Mouse (Mus musculus): ENCODE measurements around the gene I0C0044D17Rik. TPM values are rescaled to one million over a fixed set of nuclear protein-coding genes. Genes with fewer than 3 reads are reported as not detected.

Gene I0C0044D17Rik
- polyA plus RNA-seq, 1 experiment: not detected

GRCm38 (mm10) chr4:98806306-98806705 is 17.3 kb downstream of the I0C0044D17Rik start:
- H3K9me3 ChIP-seq (ENCODE audit: control insufficient read depth, low read length): no peaks in the 10 kb centered on the region
- TF ChIP-seq GATA1 (IDR thresholded peaks at IDR 0.05; ENCODE audit: low read length) (no peak), TAL1 (IDR thresholded peaks at IDR 0.05; ENCODE audit: low read length) (no peak)
- H3K36me3 ChIP-seq (ENCODE audit: control insufficient read depth): no peaks in the 10 kb centered on the region
- H3K4me3 ChIP-seq (replicated peaks): no peak overlapping the region
- H3K27me3 ChIP-seq (ENCODE audit: control insufficient read depth): no peaks in the 10 kb centered on the region
- no peaks in the 10 kb centered on the region for H3K4me1 ChIP-seq (ENCODE audit: control insufficient read depth)

GRCm38 (mm10) chr4:98805291-98806048 is 18.2 kb downstream of the I0C0044D17Rik start:
- Histone ChIP-seq H3K9me3 (ENCODE audit: control insufficient read depth, low read length) (no peaks in the 10 kb centered on the region), H3K27me3 (ENCODE audit: control insufficient read depth) (no peaks in the 10 kb centered on the region), H3K4me3 (replicated peaks) (no peak overlapping the region), H3K4me1 (ENCODE audit: control insufficient read depth) (no peaks in the 10 kb centered on the region), H3K36me3 (ENCODE audit: control insufficient read depth) (no peaks in the 10 kb centered on the region)
- TF ChIP-seq TAL1 (IDR thresholded peaks at IDR 0.05; ENCODE audit: low read length) (no peak), GATA1 (IDR thresholded peaks at IDR 0.05; ENCODE audit: low read length) (no peak)

- no peaks in the 10 kb centered on the region for H3K4me1 ChIP-seq (ENCODE audit: control insufficient read depth)
- H3K27me3 ChIP-seq (ENCODE audit: control insufficient read depth): no peaks in the 10 kb centered on the region
- H3K4me3 ChIP-seq (replicated peaks): no peak overlapping the region
- H3K36me3 ChIP-seq (ENCODE audit: control insufficient read depth): no peaks in the 10 kb centered on the region
- TF ChIP-seq GATA1 (IDR thresholded peaks at IDR 0.05; ENCODE audit: low read length) (no peak), TAL1 (IDR thresholded peaks at IDR 0.05; ENCODE audit: low read length) (no peak)
- no peaks in the 10 kb centered on the region for H3K9me3 ChIP-seq (ENCODE audit: control insufficient read depth, low read length)
Measured at GRCm38 (mm10) chr4:98804476-98805134, 19.0 kb downstream of the I0C0044D17Rik start.

- no peaks in the 10 kb centered on the region for H3K9me3 ChIP-seq (ENCODE audit: control insufficient read depth, low read length)
- H3K4me3 ChIP-seq (replicated peaks): no peak overlapping the region
- H3K4me1 ChIP-seq (ENCODE audit: control insufficient read depth): no peaks in the 10 kb centered on the region
- no peak for TF ChIP-seq TAL1 (IDR thresholded peaks at IDR 0.05; ENCODE audit: low read length)
- no peak for TF ChIP-seq GATA1 (IDR thresholded peaks at IDR 0.05; ENCODE audit: low read length)
- no peaks in the 10 kb centered on the region for H3K27me3 ChIP-seq (ENCODE audit: control insufficient read depth)
- no peaks in the 10 kb centered on the region for H3K36me3 ChIP-seq (ENCODE audit: control insufficient read depth)
Measured at GRCm38 (mm10) chr4:98801775-98802174, 21.9 kb downstream of the I0C0044D17Rik start.

- no peak overlapping the region for H3K4me3 ChIP-seq (replicated peaks)
- H3K27me3 ChIP-seq (ENCODE audit: control insufficient read depth): no peaks in the 10 kb centered on the region
- no peaks in the 10 kb centered on the region for H3K4me1 ChIP-seq (ENCODE audit: control insufficient read depth)
- no peaks in the 10 kb centered on the region for H3K9me3 ChIP-seq (ENCODE audit: control insufficient read depth, low read length)
- H3K36me3 ChIP-seq (ENCODE audit: control insufficient read depth): no peaks in the 10 kb centered on the region
- no peak for TF ChIP-seq TAL1 (IDR thresholded peaks at IDR 0.05; ENCODE audit: low read length)
- no peak for TF ChIP-seq GATA1 (IDR thresholded peaks at IDR 0.05; ENCODE audit: low read length)
Measured at GRCm38 (mm10) chr4:98800824-98801223, 22.8 kb downstream of the I0C0044D17Rik start.

GRCm38 (mm10) chr4:98796591-98797341 is 26.9 kb downstream of the I0C0044D17Rik start:
- no peaks in the 10 kb centered on the region for H3K4me1 ChIP-seq (ENCODE audit: control insufficient read depth)
- no peaks in the 10 kb centered on the region for H3K9me3 ChIP-seq (ENCODE audit: control insufficient read depth, low read length)
- H3K36me3 ChIP-seq (ENCODE audit: control insufficient read depth): no peaks in the 10 kb centered on the region

GRCm38 (mm10) chr4:98795241-98795640 is 28.4 kb downstream of the I0C0044D17Rik start:
- TF ChIP-seq TAL1 (IDR thresholded peaks at IDR 0.05; ENCODE audit: low read length) (no peak), GATA1 (IDR thresholded peaks at IDR 0.05; ENCODE audit: low read length) (no peak)
- H3K4me3 ChIP-seq (replicated peaks): no peak overlapping the region
- H3K27me3 ChIP-seq (ENCODE audit: control insufficient read depth): no peaks in the 10 kb centered on the region
- H3K36me3 ChIP-seq (ENCODE audit: control insufficient read depth): no peaks in the 10 kb centered on the region
- H3K4me1 ChIP-seq (ENCODE audit: control insufficient read depth): no peaks in the 10 kb centered on the region
- no peaks in the 10 kb centered on the region for H3K9me3 ChIP-seq (ENCODE audit: control insufficient read depth, low read length)

More at GRCm38 (mm10) chr4:98796591-98797341, 26.9 kb downstream of the I0C0044D17Rik start:
- Histone ChIP-seq H3K27me3 (ENCODE audit: control insufficient read depth) (no peaks in the 10 kb centered on the region), H3K4me3 (replicated peaks) (no peak overlapping the region)
- TF ChIP-seq TAL1 (IDR thresholded peaks at IDR 0.05; ENCODE audit: low read length) (no peak), GATA1 (IDR thresholded peaks at IDR 0.05; ENCODE audit: low read length) (no peak)

- Histone ChIP-seq H3K4me1 (ENCODE audit: control insufficient read depth) (no peaks in the 10 kb centered on the region), H3K9me3 (ENCODE audit: control insufficient read depth, low read length) (no peaks in the 10 kb centered on the region), H3K36me3 (ENCODE audit: control insufficient read depth) (no peaks in the 10 kb centered on the region), H3K27me3 (ENCODE audit: control insufficient read depth) (no peaks in the 10 kb centered on the region), H3K4me3 (replicated peaks) (no peak overlapping the region)
- TF ChIP-seq GATA1 (IDR thresholded peaks at IDR 0.05; ENCODE audit: low read length) (no peak), TAL1 (IDR thresholded peaks at IDR 0.05; ENCODE audit: low read length) (no peak)
Measured at GRCm38 (mm10) chr4:98793486-98793885, 30.2 kb downstream of the I0C0044D17Rik start.

- Histone ChIP-seq H3K27me3 (ENCODE audit: control insufficient read depth) (no peaks in the 10 kb centered on the region), H3K9me3 (ENCODE audit: control insufficient read depth, low read length) (no peaks in the 10 kb centered on the region), H3K4me1 (ENCODE audit: control insufficient read depth) (no peaks in the 10 kb centered on the region), H3K4me3 (replicated peaks) (no peak overlapping the region), H3K36me3 (ENCODE audit: control insufficient read depth) (no peaks in the 10 kb centered on the region)
- TF ChIP-seq TAL1 (IDR thresholded peaks at IDR 0.05; ENCODE audit: low read length) (no peak), GATA1 (IDR thresholded peaks at IDR 0.05; ENCODE audit: low read length) (no peak)
Measured at GRCm38 (mm10) chr4:98790721-98791120, 32.9 kb downstream of the I0C0044D17Rik start.

Measured in erythroblast, embryonic 14.5 days (primary cell).